Mouse (Mus musculus) limb, embryonic 15.5 days (tissue): Measurements from ENCODE around the gene Fhdc1. TPM values are rescaled to one million over a fixed set of nuclear protein-coding genes. Genes with fewer than 3 reads are reported as not detected.

Source experiments
- ATAC-seq: fragments of 200-750 bp; cut with Nextera tagmentation; 2 replicates; pipeline ENCODE4 v1.8.0; 2017; ENCODE audit warnings: low read depth, moderate TSS enrichment; ENCODE audit not compliant: insufficient number of reproducible peaks, low FRiP score, low TSS enrichment
- H3K27ac ChIP-seq: fragments of 300-500 bp; sonication (generic); 2 replicates; pipeline ENCODE4 v1.5.1; 2015; ENCODE audit warnings: moderate library complexity, mild to moderate bottlenecking, inconsistent platforms
- H3K27me3 ChIP-seq: fragments of 300-500 bp; sonication (generic); 2 replicates; pipeline ENCODE4 v1.6.1; 2015; ENCODE audit warnings: inconsistent platforms
- H3K36me3 ChIP-seq: fragments of 300-500 bp; sonication (generic); 2 replicates; pipeline ENCODE4 v1.6.1; 2015; ENCODE audit warnings: inconsistent platforms
- H3K4me1 ChIP-seq: fragments of 300-500 bp; sonication (generic); 2 replicates; pipeline ENCODE4 v1.6.1; 2015; ENCODE audit warnings: inconsistent platforms
- H3K4me2 ChIP-seq: fragments of 300-500 bp; sonication (generic); 2 replicates; pipeline ENCODE4 v1.6.1; 2015; ENCODE audit warnings: mild to moderate bottlenecking, inconsistent platforms
- H3K4me3 ChIP-seq: fragments of 300-500 bp; sonication (generic); 2 replicates; pipeline ENCODE4 v1.5.1; 2015; ENCODE audit warnings: mild to moderate bottlenecking, inconsistent platforms
- H3K9ac ChIP-seq: fragments of 300-500 bp; sonication (generic); 2 replicates; pipeline ENCODE4 v1.6.1; 2015; ENCODE audit warnings: inconsistent platforms
- H3K9me3 ChIP-seq: fragments of 300-500 bp; sonication (generic); 2 replicates; pipeline ENCODE4 v1.6.1; 2016; ENCODE audit warnings: inconsistent platforms
- WGBS: fragments of 180-500 bp; shearing (Covaris S2); methylation state at CpG from one replicate; pipeline ENCODE4 v1.1.7; 2015; 5-methylcytosine and 5-hydroxymethylcytosine counted together
- polyA plus RNA-seq: library from polyadenylated mRNA; unstranded; fragments of >200 nt; fragmentation: Nextera tagmentation; extraction: Ambion mirVana; gene quantifications from 2 replicates; pipeline ENCODE4 v1.2.1, GENCODE M21; 2015

Fhdc1 gene
- polyA plus RNA-seq, 1 experiment from 2014 or later, result 11.5 TPM

GRCm38 (mm10) chr3:84395840-84396239, 84.4 kb downstream of the Fhdc1 start:
- H3K9ac ChIP-seq, result no peak overlapping the region
- no peaks in the 10 kb centered on the region for H3K4me1 ChIP-seq
- H3K27ac ChIP-seq, result no peak overlapping the region
- H3K4me3 ChIP-seq, result no peak overlapping the region
- no peak overlapping the region for H3K4me2 ChIP-seq
- ATAC-seq, result no peak
- H3K9me3 ChIP-seq, result no peaks in the 10 kb centered on the region
- no peaks in the 10 kb centered on the region for H3K36me3 ChIP-seq
- H3K27me3 ChIP-seq, result no peaks in the 10 kb centered on the region

- no peaks in the 10 kb centered on the region for H3K36me3 ChIP-seq
- H3K4me2 ChIP-seq, result no peak overlapping the region
- no peaks in the 10 kb centered on the region for H3K27me3 ChIP-seq
- H3K4me1 ChIP-seq, result no peaks in the 10 kb centered on the region
- H3K9me3 ChIP-seq, result no peaks in the 10 kb centered on the region
- H3K27ac ChIP-seq, result no peak overlapping the region
- no peak for ATAC-seq
- H3K4me3 ChIP-seq, result no peak overlapping the region
- H3K9ac ChIP-seq, result no peak overlapping the region
- WGBS, result 86% methylated on average over 8 of the region's 8 CpGs
Measured at GRCm38 (mm10) chr3:84394841-84395447, 85.3 kb downstream of the Fhdc1 start.

Other genes with a start within 250 kb of the Fhdc1 start
- 33.4 and 35.9 TPM in 2 replicates for gene Trim2, start 173.6 kb downstream of the Fhdc1 start, polyA plus RNA-seq
- gene Arfip1, start 102.2 kb upstream of the Fhdc1 start, polyA plus RNA-seq, result 54.5 and 56.7 TPM in 2 replicates
- 2.4 and 3.0 TPM in 2 replicates for gene Tigd4, start 113.1 kb upstream of the Fhdc1 start, polyA plus RNA-seq
- gene Tmem154, start 185.8 kb upstream of the Fhdc1 start, polyA plus RNA-seq, result 15.3 and 16.5 TPM in 2 replicates